In genomic region chr9:50819716-50820115, GRCm38 (mm10) we compare ENCODE assay signal across 27 mouse cellular contexts. TPM values are rescaled to one million over a fixed set of nuclear protein-coding genes. Genes with fewer than 3 reads are reported as not detected.
DNase-seq lines count a peak whose midpoint lies in the region; ATAC-seq and TF ChIP-seq lines count a peak whose summit lies in the region.
"Had no signal": no experiment of that assay in that cellular context is flagged by ENCODE, and none has a peak within 500 bp of the region (broad histone marks: within the 10 kb centered on the region; RNA-seq: fewer than 3 reads in every experiment).

No protein-coding gene starts in this region.

- TF ChIP-seq CTCF in left cerebral cortex, adult 2 months (IDR thresholded peaks at IDR 0.05): no peak

- peak overlapping the region; percentile 88 for H3K27ac ChIP-seq in left cerebral cortex, adult 2 months
- H3K27ac ChIP-seq: embryonic facial prominence, embryonic 12.5 days; heart, adult 2 months; hindbrain, embryonic 14.5 days; kidney, postnatal 0 days; limb, embryonic 12.5 days; midbrain, embryonic 10.5 days; neural tube, embryonic 15.5 days had no signal

- ATAC-seq in frontal cortex, adult (ENCODE audit: low TSS enrichment): peak; percentile 89
- ATAC-seq: inflammation-experienced regulatory T-cells, adult 6 months had no signal

- no peak overlapping the region for H3K4me3 ChIP-seq in left cerebral cortex, adult 2 months
- H3K4me3 ChIP-seq: embryonic facial prominence, embryonic 12.5 days; heart, adult 2 months; limb, embryonic 12.5 days; midbrain, embryonic 10.5 days; neural tube, embryonic 15.5 days had no signal

- DNase-seq in frontal cortex, postnatal 10 days (ENCODE audit: low spot score in 2 of 2): no peak
- peak in 1 of 2 experiments; percentile 36 for DNase-seq in left cerebral cortex, adult 2 months (ENCODE audit: extremely low spot score in 1 of 2, low spot score in 2 of 2)
- no peak for DNase-seq in left cerebral cortex, postnatal 4 days
- peak; percentile 81 for DNase-seq in brain, adult 2 months (ENCODE audit: low read depth, low spot score)
- DNase-seq in left cerebral cortex, postnatal 14 days (ENCODE audit: low spot score in 2 of 2): peak; percentile 28 to 67
- no peak for DNase-seq in cerebellum, postnatal 14 days
- DNase-seq in neural tube, embryonic 10.5 days (ENCODE audit: extremely low spot score, low spot score): no peak
- DNase-seq: adrenal gland, postnatal 14 days; cerebellum, adult 11 months; cerebellum, adult 9-11 months; gastrocnemius, postnatal 36 days; heart, adult 2 months; kidney, adult 2 months; layer of hippocampus, postnatal 36 days; lung, adult 18-20 months; lung, postnatal 10 days; spleen, adult 18-20 months; thymus, adult 18-20 months; thymus, postnatal 4 days had no signal

- intact Hi-C loops in left cerebral cortex, adult 2 months (cut with DNase I): no loop called here
- intact Hi-C loops in left cerebral cortex, postnatal 4 days (cut with DNase I): loop anchor here (1.0 kb wide), 1 partner anchor 26 kb away; the partner anchor contains the start of gene Ppp2r1b
- intact Hi-C loops in left cerebral cortex, postnatal 14 days (cut with DNase I): no loop called here

RNA-seq across cellular contexts. Expression of gene Ppp2r1b, which starts 25.4 kb away (rescaled TPM):
- total RNA-seq in left cerebral cortex, adult 2 months (2021): 10 to 100 TPM; 21.6 to 28.5 TPM
- total RNA-seq in left cerebral cortex, postnatal 4 days (2021): 10 to 100 TPM; 29.9 to 33.2 TPM
- 10 to 100 TPM; 19.7 to 21.6 TPM for total RNA-seq in left cerebral cortex, postnatal 14 days (2021)

RNA-seq across cellular contexts. Expression of gene 1110032A03Rik, which starts 44.4 kb away (rescaled TPM):
- 10 to 100 TPM; 34.7 to 38.3 TPM for total RNA-seq in left cerebral cortex, adult 2 months (2021)
- total RNA-seq in left cerebral cortex, postnatal 4 days (2021): 10 to 100 TPM; 16.6 to 18.6 TPM
- 10 to 100 TPM; 29.2 to 30.4 TPM for total RNA-seq in left cerebral cortex, postnatal 14 days (2021)

RNA-seq across cellular contexts. Expression of gene Alg9, which starts 44.9 kb away (rescaled TPM):
- 10 to 100 TPM; 25.4 to 26.7 TPM for total RNA-seq in left cerebral cortex, adult 2 months (2021)
- 10 to 100 TPM; 52.7 to 53.8 TPM for total RNA-seq in left cerebral cortex, postnatal 4 days (2021)
- 10 to 100 TPM; 28.8 to 29.9 TPM for total RNA-seq in left cerebral cortex, postnatal 14 days (2021)

RNA-seq across cellular contexts. Expression of gene Fdxacb1, which starts 51.7 kb away (rescaled TPM):
- 1 to 10 TPM; 4.6 to 4.8 TPM for total RNA-seq in left cerebral cortex, adult 2 months (2021)
- total RNA-seq in left cerebral cortex, postnatal 4 days (2021): 1 to 10 TPM; 5.9 to 8.3 TPM
- total RNA-seq in left cerebral cortex, postnatal 14 days (2021): 1 to 10 TPM; 5.3 to 5.6 TPM

Comparison
In these comparisons a context has a peak if more than half of its experiments do, and no peak if none do; other contexts are left out.
1. DNase-seq: peak in brain, adult 2 months (single experiment) and left cerebral cortex, postnatal 14 days (2 of 2); none in frontal cortex, postnatal 10 days (0 of 2), left cerebral cortex, postnatal 4 days (single experiment), cerebellum, postnatal 14 days (0 of 2) and neural tube, embryonic 10.5 days (single experiment).